Mouse (Mus musculus): Measurements from ENCODE around the gene Nkd1.
A peak's percentile ranks its signal among the peaks of the same experiment; 100 is the strongest.

Gene Nkd1

GRCm38 (mm10) chr8:88572941-88573645, 51.9 kb downstream of the Nkd1 start:
- no peak for DNase-seq (ENCODE audit: low read depth, low spot score)

- no peak for DNase-seq (ENCODE audit: low read depth, low spot score)
Observed at GRCm38 (mm10) chr8:88574975-88575374, 53.8 kb downstream of the Nkd1 start.

DNA sequence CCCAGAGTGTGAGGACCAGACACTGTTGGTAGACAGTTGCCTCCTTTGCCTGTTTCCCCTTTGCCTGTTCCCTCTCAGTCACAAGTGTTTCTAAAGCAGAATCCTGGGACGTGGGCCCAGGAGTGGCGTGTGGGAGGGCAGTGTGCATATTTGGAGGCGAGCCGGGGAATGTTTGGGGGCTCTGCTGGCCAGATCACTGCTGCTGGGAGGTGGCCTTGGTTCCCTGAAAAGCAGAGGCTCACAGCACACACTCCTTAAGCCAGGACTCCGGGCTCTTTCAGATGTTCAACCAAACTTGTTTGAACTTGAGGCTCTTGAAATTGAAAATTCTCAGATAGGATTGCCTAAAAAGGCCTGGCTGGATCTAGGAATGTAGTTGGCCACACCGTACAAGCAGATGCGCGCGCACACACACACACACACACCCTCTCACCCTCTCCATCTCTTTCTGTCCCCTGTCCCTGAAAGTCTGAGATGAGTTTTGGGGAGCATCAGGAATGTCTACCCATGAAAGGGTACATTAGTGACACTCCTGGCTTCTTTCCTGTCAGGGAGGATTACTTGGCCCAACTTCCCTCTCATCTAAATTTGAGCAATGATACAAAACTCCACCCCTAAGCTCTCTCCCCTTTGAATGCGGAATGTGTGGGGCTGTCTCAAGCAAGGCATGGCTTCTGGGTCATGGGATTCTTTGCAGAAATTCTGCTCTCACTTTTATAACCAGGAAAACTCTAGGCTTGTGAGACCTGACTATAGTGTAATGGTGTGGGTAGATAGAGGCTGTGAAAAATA, 55.4 kb downstream of the Nkd1 start:
- DNase-seq (ENCODE audit: low read depth, low spot score): no peak

GRCm38 (mm10) chr8:88577666-88578065, 56.5 kb downstream of the Nkd1 start:
- DNase-seq (ENCODE audit: low read depth, low spot score): no peak

- no peak for DNase-seq (ENCODE audit: low read depth, low spot score)
Observed at GRCm38 (mm10) chr8:88578413-88579175, 57.4 kb downstream of the Nkd1 start.

DNA sequence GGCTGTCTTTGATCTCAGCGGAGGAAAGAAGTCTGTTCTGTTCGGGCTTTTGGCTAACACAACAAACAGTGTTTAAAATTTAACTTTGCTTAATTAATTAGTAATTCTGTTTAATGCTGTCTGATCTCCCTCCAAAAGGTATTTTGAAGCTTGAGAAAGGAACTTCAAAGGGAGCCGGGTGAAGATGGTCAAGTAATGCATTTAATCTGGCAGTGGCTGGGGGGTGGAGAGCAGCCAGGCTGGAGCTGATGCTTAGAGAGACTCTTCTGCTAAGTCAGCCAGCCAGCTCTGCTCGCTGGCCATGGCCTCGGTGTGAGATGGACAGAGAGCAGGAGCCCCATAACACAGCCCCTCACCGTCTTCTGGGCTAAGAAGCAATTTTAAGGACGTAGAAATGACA, 58.1 kb downstream of the Nkd1 start:
- DNase-seq (ENCODE audit: low read depth, low spot score): no peak

DNA sequence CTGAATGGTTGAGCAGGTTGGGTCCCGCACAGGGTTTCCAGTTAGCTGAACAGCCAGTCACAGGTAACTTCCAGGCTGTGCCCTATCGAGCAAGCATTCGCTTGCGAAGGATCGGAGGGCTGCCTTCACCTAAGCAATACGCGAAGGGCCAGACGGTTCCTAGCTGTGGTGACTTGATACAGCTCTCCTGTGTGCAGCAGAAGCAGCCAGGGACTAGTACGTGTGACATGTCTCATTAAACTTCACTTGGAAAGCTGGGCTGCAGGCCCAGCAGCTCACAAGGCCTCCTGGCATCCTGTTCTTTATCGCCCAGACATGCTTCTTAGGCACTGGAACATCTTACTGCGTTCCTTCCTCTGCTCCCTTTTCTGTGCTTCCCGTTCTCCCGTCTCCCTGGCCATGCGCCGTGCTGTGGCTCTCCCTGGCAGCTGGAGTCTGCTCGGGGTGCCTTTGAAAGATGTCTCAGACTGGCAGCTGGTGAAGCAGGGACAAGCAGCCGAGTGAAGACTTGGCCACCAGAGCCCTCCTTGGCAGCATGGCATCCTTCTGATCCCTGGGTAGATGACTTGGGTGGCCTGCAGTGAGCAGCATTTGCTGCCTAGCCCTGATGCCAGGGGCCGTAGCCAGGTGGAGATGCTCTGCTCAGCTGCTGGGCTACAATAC, 58.6 kb downstream of the Nkd1 start:
- no peak for DNase-seq (ENCODE audit: low read depth, low spot score)

GRCm38 (mm10) chr8:88580785-88581184, 59.6 kb downstream of the Nkd1 start:
- no peak for DNase-seq (ENCODE audit: low read depth, low spot score)

DNA sequence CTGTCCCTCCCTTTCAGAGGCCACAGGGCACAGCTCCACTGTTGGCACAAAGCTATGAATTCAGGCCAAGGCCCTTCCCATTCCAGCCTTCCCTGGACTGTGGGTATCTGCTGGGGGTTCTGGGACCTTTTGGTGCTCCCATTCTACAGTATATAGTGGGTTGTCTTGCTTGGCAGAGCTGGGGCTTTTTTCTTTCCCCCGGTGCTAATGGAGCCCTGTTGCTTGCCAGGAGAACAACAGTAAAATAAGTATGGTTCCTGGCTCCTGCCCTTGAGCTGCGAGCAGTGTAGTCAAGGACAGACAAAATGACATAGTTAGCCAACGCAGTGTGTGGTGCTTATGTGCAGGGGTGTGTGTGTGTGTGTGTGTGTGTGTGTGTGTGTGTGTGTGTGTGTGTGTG, 62.7 kb downstream of the Nkd1 start:
- DNase-seq (ENCODE audit: low read depth, low spot score): no peak

DNA sequence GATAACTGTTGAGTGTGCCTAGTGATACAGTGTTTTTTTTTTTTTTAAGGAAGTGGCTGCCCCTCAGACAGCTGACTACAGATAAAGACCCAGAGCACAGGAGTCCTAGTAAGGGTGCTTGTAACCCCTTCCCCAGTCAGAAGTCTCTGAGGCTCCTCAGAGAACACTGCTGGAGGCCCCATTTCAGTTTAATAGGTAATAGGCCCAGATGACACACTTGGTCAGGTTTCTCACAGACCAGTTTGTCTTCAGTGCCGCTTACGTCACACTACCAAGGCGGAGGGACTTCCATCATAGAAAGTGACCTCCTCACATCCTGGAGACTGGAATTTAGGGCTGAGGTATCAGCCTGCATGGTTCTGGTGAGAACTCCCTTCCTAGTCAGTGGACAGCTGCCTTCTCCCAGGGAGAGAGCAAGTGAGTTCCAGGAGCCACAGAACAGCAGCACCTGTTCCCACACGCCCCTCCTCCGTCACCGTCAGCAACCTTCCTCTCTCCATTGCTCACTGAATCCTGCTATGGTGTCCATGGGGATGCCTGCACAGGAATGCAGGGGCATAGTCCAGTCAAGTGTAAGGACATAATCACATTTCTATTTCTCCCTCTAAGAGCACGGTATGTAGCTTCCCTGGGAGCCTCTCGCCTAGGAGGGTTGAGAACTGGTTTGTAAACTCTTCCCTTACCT, 67.2 kb downstream of the Nkd1 start:
- no peak for DNase-seq (ENCODE audit: low read depth, low spot score)

DNA sequence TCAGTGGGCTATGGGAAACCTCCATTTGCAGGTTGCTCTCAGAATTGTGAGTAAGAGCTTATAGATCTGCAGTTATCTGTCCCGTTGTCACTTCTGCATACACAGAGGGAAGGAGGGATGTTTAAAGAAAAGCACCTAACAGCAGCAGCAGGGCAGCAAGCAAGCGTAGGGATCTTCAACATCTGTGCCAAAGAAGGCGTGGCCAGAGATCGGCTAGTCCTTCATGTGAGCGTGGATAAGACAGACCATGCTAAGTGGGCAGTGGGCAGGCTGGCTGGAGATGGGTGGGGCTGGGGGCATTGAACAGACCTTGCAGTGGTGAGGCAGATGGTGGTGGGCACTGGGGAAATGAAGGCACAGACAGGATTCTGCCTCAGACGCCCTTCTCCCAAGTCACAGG, 69.1 kb downstream of the Nkd1 start:
- no peak for DNase-seq (ENCODE audit: low read depth, low spot score)

- no peak for DNase-seq (ENCODE audit: low read depth, low spot score)
Observed at GRCm38 (mm10) chr8:88593947-88594346, 72.8 kb downstream of the Nkd1 start.

- no peak for DNase-seq (ENCODE audit: low read depth, low spot score)
Observed at GRCm38 (mm10) chr8:88596042-88596441, 74.9 kb downstream of the Nkd1 start.

- no peak for DNase-seq (ENCODE audit: low read depth, low spot score)
Observed at GRCm38 (mm10) chr8:88598578-88598977, 77.4 kb downstream of the Nkd1 start.

- DNase-seq (ENCODE audit: low read depth, low spot score): no peak
Observed at GRCm38 (mm10) chr8:88599491-88599890, 78.3 kb downstream of the Nkd1 start.

DNA sequence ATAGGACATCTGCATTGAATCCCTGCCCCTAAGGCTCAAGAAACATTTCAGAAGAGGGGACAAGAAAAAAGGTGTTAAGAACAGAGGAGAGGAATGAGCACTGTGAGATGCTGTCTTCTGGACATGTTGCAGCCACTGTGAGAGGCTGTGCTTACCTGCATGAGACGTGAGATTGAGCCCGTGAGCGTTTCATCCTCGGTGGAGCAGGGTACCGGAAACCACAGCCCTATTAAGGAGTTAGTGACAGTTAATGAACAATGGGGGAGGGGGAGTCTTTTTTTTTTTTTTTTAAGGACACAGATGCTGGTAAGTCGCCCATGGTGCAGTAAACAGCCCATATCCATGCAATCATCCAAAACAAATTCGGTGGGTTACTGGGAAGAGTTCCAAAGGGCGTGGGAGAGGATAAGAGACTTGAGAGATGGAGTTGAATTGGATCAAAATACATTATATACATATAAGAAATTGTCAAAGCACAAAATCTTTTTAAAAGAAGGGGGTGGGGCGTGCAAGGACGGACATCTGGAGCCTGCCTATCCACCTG, 82.4 kb downstream of the Nkd1 start:
- no peak for DNase-seq (ENCODE audit: low read depth, low spot score)

GRCm38 (mm10) chr8:88604065-88605038, 83.2 kb downstream of the Nkd1 start:
- peak; percentile 90 for DNase-seq (ENCODE audit: low read depth, low spot score)

GRCm38 (mm10) chr8:88605361-88606040, 84.3 kb downstream of the Nkd1 start:
- DNase-seq (ENCODE audit: low read depth, low spot score): no peak

- DNase-seq (ENCODE audit: low read depth, low spot score): peak; percentile 24
Observed at GRCm38 (mm10) chr8:88609036-88609435, 87.9 kb downstream of the Nkd1 start.

All from R1 (cell line).